Mouse (Mus musculus): ENCODE measurements around the gene Dcun1d4. TPM values are rescaled to one million over a fixed set of nuclear protein-coding genes. Genes with fewer than 3 reads are reported as not detected.

The Dcun1d4 gene
- polyA plus RNA-seq, 1 experiment from 2014 or later, result 65.0 TPM

DNA sequence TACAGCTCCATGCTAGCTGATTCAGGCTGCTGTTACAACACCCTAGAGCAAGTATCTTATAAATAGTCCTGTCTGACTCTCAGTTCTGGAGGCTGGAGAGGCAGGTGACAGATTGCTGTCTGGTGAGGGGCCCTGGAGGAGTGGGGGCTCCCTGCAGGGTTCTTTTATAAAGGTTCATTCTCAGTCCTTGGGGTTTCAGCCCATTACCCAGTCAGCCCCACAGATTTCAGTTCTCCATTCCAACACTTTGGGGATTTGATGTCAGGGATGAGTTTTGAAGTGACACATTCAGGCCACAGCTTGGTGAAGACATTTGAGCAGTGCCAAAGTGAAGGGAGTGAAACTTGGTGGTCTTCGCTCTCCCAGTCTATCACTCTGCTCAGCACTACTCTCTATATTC, 31.4 kb downstream of the Dcun1d4 start:
- DNase-seq (ENCODE audit: low spot score), result no peak
- ATAC-seq (replicated peaks; ENCODE audit: low FRiP score), result no peak
- Histone ChIP-seq H3K4me1 (replicated peaks; ENCODE audit: control insufficient read depth, insufficient read depth, low read length) (no peaks in the 10 kb centered on the region), H3K9ac (ENCODE audit: low read length) (no peak overlapping the region), H3K4me3 (ENCODE audit: low read depth, low read length) (no peak overlapping the region), H3K4me2 (ENCODE audit: low read depth, low read length, severe bottlenecking) (no peak overlapping the region), H3K36me3 (ENCODE audit: control insufficient read depth, insufficient read depth, low read length) (peaks cover 2% of the 10 kb centered on the region; the same call in 1 of the 2 replicates), H3K27me3 (ENCODE audit: control insufficient read depth, insufficient read depth, low read length) (no peaks in the 10 kb centered on the region), H3K27ac (ENCODE audit: low read depth, low read length) (no peak overlapping the region), H3K9me3 (ENCODE audit: control insufficient read depth, low read length) (no peaks in the 10 kb centered on the region)
- 100% methylated on average over 1 of the region's 1 CpGs for WGBS

- no peaks in the 10 kb centered on the region for H3K4me1 ChIP-seq (replicated peaks; ENCODE audit: control insufficient read depth, insufficient read depth, low read length)
- no peaks in the 10 kb centered on the region for H3K27me3 ChIP-seq (ENCODE audit: control insufficient read depth, insufficient read depth, low read length)
- H3K4me2 ChIP-seq (ENCODE audit: low read depth, low read length, severe bottlenecking), result no peak overlapping the region
- H3K9ac ChIP-seq (ENCODE audit: low read length), result no peak overlapping the region
- peaks cover 2% of the 10 kb centered on the region; the same call in 1 of the 2 replicates for H3K36me3 ChIP-seq (ENCODE audit: control insufficient read depth, insufficient read depth, low read length)
- ATAC-seq (replicated peaks; ENCODE audit: low FRiP score), result no peak
- no peak for DNase-seq (ENCODE audit: low spot score)
- H3K9me3 ChIP-seq (ENCODE audit: control insufficient read depth, low read length), result no peaks in the 10 kb centered on the region
- H3K4me3 ChIP-seq (ENCODE audit: low read depth, low read length), result no peak overlapping the region
- WGBS, result 90% methylated on average over 9 of the region's 9 CpGs
- H3K27ac ChIP-seq (ENCODE audit: low read depth, low read length), result no peak overlapping the region
These were observed 31.9 kb downstream of the Dcun1d4 start for GRCm38 (mm10) chr5:73512661-73513060.

GRCm38 (mm10) chr5:73514202-73514601, 33.4 kb downstream of the Dcun1d4 start:
- no peaks in the 10 kb centered on the region for H3K9me3 ChIP-seq (ENCODE audit: control insufficient read depth, low read length)
- DNase-seq (ENCODE audit: low spot score) (no peak), ATAC-seq (replicated peaks; ENCODE audit: low FRiP score) (no peak)
- no peak overlapping the region for H3K4me3 ChIP-seq (ENCODE audit: low read depth, low read length)
- H3K36me3 ChIP-seq (ENCODE audit: control insufficient read depth, insufficient read depth, low read length), result peaks cover 2% of the 10 kb centered on the region; the same call in 1 of the 2 replicates
- H3K27ac ChIP-seq (ENCODE audit: low read depth, low read length), result no peak overlapping the region
- no peak overlapping the region for H3K4me2 ChIP-seq (ENCODE audit: low read depth, low read length, severe bottlenecking)
- no peaks in the 10 kb centered on the region for H3K4me1 ChIP-seq (replicated peaks; ENCODE audit: control insufficient read depth, insufficient read depth, low read length)
- H3K27me3 ChIP-seq (ENCODE audit: control insufficient read depth, insufficient read depth, low read length), result no peaks in the 10 kb centered on the region
- no peak overlapping the region for H3K9ac ChIP-seq (ENCODE audit: low read length)
- WGBS, result 87% methylated on average over 2 of the region's 2 CpGs

GRCm38 (mm10) chr5:73517299-73517698, 36.5 kb downstream of the Dcun1d4 start:
- Histone ChIP-seq H3K4me1 (replicated peaks; ENCODE audit: control insufficient read depth, insufficient read depth, low read length) (no peaks in the 10 kb centered on the region), H3K4me2 (ENCODE audit: low read depth, low read length, severe bottlenecking) (no peak overlapping the region), H3K9me3 (ENCODE audit: control insufficient read depth, low read length) (no peaks in the 10 kb centered on the region), H3K9ac (ENCODE audit: low read length) (no peak overlapping the region), H3K36me3 (ENCODE audit: control insufficient read depth, insufficient read depth, low read length) (peaks cover 2% of the 10 kb centered on the region; the same call in 1 of the 2 replicates), H3K4me3 (ENCODE audit: low read depth, low read length) (no peak overlapping the region), H3K27ac (ENCODE audit: low read depth, low read length) (no peak overlapping the region), H3K27me3 (ENCODE audit: control insufficient read depth, insufficient read depth, low read length) (no peaks in the 10 kb centered on the region)
- DNase-seq (ENCODE audit: low spot score) (no peak), ATAC-seq (replicated peaks; ENCODE audit: low FRiP score) (no peak)
- WGBS, result 96% methylated on average over 5 of the region's 5 CpGs

DNA sequence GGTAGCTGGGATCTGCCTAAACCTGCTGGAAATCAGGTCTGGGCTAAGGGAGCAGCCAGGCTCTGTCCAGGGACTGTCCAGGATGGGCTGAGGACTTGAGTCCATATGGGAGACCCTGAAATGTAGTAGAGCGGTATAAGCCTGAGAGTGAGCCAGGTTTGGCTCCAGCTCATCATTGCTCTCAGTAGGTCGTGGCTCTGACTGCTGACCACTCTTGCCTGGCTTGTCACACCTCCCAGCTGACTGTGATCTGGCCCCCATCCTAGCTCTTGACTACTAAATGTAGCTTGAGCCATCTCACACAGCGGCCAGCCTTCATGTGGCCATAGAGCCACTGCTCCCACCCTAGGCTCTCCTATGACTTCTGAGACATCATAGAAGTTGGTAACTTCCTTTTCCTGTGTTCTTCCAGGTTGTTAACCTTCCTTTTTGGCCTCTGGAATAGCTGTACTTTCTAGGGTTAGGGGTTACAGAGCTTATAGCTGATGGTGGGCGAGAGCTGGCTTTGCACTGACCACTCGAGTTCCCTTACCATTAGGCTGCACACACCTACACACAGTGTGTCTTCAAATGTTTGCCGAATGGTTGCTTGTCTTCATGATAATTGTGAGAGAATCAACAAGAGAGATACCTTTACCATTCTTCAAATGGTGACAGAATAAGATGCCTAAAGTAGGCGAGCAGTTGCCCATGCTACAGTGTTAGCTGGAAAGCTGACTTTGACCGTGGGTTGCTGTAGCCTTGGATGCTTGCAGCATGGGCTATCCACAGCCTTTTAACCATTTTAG, 37.8 kb downstream of the Dcun1d4 start:
- WGBS, result 93% methylated on average over 8 of the region's 8 CpGs
- DNase-seq (ENCODE audit: low spot score) (no peak), ATAC-seq (replicated peaks; ENCODE audit: low FRiP score) (no peak)
- Histone ChIP-seq H3K4me1 (replicated peaks; ENCODE audit: control insufficient read depth, insufficient read depth, low read length) (no peaks in the 10 kb centered on the region), H3K4me2 (ENCODE audit: low read depth, low read length, severe bottlenecking) (no peak overlapping the region), H3K27me3 (ENCODE audit: control insufficient read depth, insufficient read depth, low read length) (no peaks in the 10 kb centered on the region), H3K36me3 (ENCODE audit: control insufficient read depth, insufficient read depth, low read length) (peaks cover 2% of the 10 kb centered on the region; the same call in 1 of the 2 replicates), H3K9ac (ENCODE audit: low read length) (no peak overlapping the region), H3K4me3 (ENCODE audit: low read depth, low read length) (no peak overlapping the region), H3K9me3 (ENCODE audit: control insufficient read depth, low read length) (no peaks in the 10 kb centered on the region), H3K27ac (ENCODE audit: low read depth, low read length) (no peak overlapping the region)

- no peak overlapping the region for H3K27ac ChIP-seq (ENCODE audit: low read depth, low read length)
- ATAC-seq (replicated peaks; ENCODE audit: low FRiP score), result no peak
- WGBS, result 89% methylated on average over 4 of the region's 4 CpGs
- H3K27me3 ChIP-seq (ENCODE audit: control insufficient read depth, insufficient read depth, low read length), result no peaks in the 10 kb centered on the region
- peaks cover 2% of the 10 kb centered on the region; the same call in 1 of the 2 replicates for H3K36me3 ChIP-seq (ENCODE audit: control insufficient read depth, insufficient read depth, low read length)
- H3K4me3 ChIP-seq (ENCODE audit: low read depth, low read length), result no peak overlapping the region
- H3K4me1 ChIP-seq (replicated peaks; ENCODE audit: control insufficient read depth, insufficient read depth, low read length), result no peaks in the 10 kb centered on the region
- H3K9me3 ChIP-seq (ENCODE audit: control insufficient read depth, low read length), result no peaks in the 10 kb centered on the region
- H3K9ac ChIP-seq (ENCODE audit: low read length), result no peak overlapping the region
- DNase-seq (ENCODE audit: low spot score), result no peak
- no peak overlapping the region for H3K4me2 ChIP-seq (ENCODE audit: low read depth, low read length, severe bottlenecking)
These were observed 40.0 kb downstream of the Dcun1d4 start for GRCm38 (mm10) chr5:73520787-73521186.

GRCm38 (mm10) chr5:73523227-73523626, 42.4 kb downstream of the Dcun1d4 start:
- no peak overlapping the region for H3K27ac ChIP-seq (ENCODE audit: low read depth, low read length)
- no peak overlapping the region for H3K4me2 ChIP-seq (ENCODE audit: low read depth, low read length, severe bottlenecking)
- 88% methylated on average over 10 of the region's 10 CpGs for WGBS
- no peaks in the 10 kb centered on the region for H3K4me1 ChIP-seq (replicated peaks; ENCODE audit: control insufficient read depth, insufficient read depth, low read length)
- DNase-seq (ENCODE audit: low spot score), result no peak
- no peak overlapping the region for H3K9ac ChIP-seq (ENCODE audit: low read length)
- no peaks in the 10 kb centered on the region for H3K9me3 ChIP-seq (ENCODE audit: control insufficient read depth, low read length)
- ATAC-seq (replicated peaks; ENCODE audit: low FRiP score), result no peak
- H3K36me3 ChIP-seq (ENCODE audit: control insufficient read depth, insufficient read depth, low read length), result peaks cover 4% of the 10 kb centered on the region; the same call in 1 of the 2 replicates
- no peaks in the 10 kb centered on the region for H3K27me3 ChIP-seq (ENCODE audit: control insufficient read depth, insufficient read depth, low read length)
- H3K4me3 ChIP-seq (ENCODE audit: low read depth, low read length), result no peak overlapping the region

DNA sequence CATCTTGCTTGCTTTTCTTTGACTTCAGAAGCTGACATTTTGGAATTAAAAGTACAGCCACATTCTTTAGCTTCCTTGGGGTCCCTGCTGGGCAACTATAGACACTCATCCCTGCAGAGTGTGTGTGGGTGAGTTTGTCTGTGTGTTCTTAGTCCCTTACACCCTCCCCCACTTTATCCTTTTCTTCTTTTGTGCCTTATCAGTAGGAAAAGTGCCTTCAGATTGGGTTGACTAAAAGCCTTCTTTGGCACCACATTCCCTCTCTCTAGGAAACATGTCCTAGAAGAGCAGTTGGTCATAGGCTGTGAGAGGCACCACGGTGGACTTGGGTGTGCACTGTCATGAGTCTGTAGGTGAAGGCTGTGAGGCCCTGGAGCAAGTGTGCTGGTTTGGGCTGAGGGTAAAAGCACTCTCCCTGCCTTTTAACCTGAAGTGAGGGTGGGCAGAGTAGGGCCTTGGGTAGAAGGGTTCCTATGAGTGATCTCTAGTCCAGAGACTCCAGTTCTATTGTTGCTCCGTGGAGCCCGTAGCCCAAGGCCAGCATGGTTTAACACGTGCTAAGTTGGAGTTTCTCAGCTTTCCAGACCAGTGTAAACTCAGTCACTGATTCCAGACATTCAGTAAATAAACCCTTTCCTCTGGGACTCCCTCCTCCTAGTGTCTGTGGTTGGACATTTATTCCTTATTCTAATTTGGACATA, 43.6 kb downstream of the Dcun1d4 start:
- Histone ChIP-seq H3K36me3 (ENCODE audit: control insufficient read depth, insufficient read depth, low read length) (peaks cover 4% of the 10 kb centered on the region; the same call in 1 of the 2 replicates), H3K4me1 (replicated peaks; ENCODE audit: control insufficient read depth, insufficient read depth, low read length) (no peaks in the 10 kb centered on the region), H3K4me3 (ENCODE audit: low read depth, low read length) (no peak overlapping the region), H3K9me3 (ENCODE audit: control insufficient read depth, low read length) (no peaks in the 10 kb centered on the region), H3K4me2 (ENCODE audit: low read depth, low read length, severe bottlenecking) (no peak overlapping the region), H3K27me3 (ENCODE audit: control insufficient read depth, insufficient read depth, low read length) (no peaks in the 10 kb centered on the region), H3K9ac (ENCODE audit: low read length) (no peak overlapping the region), H3K27ac (ENCODE audit: low read depth, low read length) (no peak overlapping the region)
- ATAC-seq (replicated peaks; ENCODE audit: low FRiP score) (no peak), DNase-seq (ENCODE audit: low spot score) (no peak)
- WGBS, result 79% methylated on average over 4 of the region's 4 CpGs

Measured in forebrain, embryonic 11.5 days (tissue).